Mouse (Mus musculus) Patski (cell line): ENCODE measurements around the gene Zmiz1. TPM values are rescaled to one million over a fixed set of nuclear protein-coding genes. Genes with fewer than 3 reads are reported as not detected.

Experiments used
- ATAC-seq: fragments of 100-300 bp; one replicate; pipeline ENCODE4 v1.8.0; 2021
- CTCF ChIA-PET: fragments of 350-600 bp; sonication (Branson Sonifier 250); formaldehyde crosslinking; loops from one replicate; lab custom pipeline; 2022; ENCODE audit warnings: inconsistent platforms; lab: Charles Lee
- POLR2A ChIA-PET: fragments of 350-600 bp; sonication (Branson Sonifier 250); formaldehyde crosslinking; loops from one replicate; lab custom pipeline; 2022; ENCODE audit warnings: antibody characterized with exemption, inconsistent platforms; lab: Charles Lee
- DNase-seq: peaks from one replicate; pipeline ENCODE4 v3.0.0-alpha.2; 2011; ENCODE audit warnings: low read depth, low spot score
- H3K27me3 ChIP-seq: fragments of 371-371 bp; one replicate; pipeline ENCODE4 v1.5.1; 2021
- CTCF ChIP-seq: fragments of 100-300 bp; IDR thresholded peaks from one replicate; pipeline ENCODE4 v1.5.1; 2021
- in situ Hi-C: fragments of 300-500 bp; cut with MboI; formaldehyde crosslinking; loops from 3 replicates; pipeline ENCODE4 v1.11.1; 2018; ENCODE audit warnings: low pct_unique_long_range_greater_than_20kb, mixed read lengths
- polyA plus RNA-seq: library from polyadenylated mRNA; unstranded; gene quantifications from one replicate; pipeline ENCODE4 v1.2.3, GENCODE M21; 2021

Zmiz1 gene
- polyA plus RNA-seq, 1 experiment from 2014 or later: 55.2 TPM

GRCm38 (mm10) chr14:25579597-25579996 lies 120.6 kb downstream of the Zmiz1 start:
- ChIA-PET CTCF (interaction anchor here (1.2 kb wide), 1 partner anchor 14 kb away, joined by 3 read pairs; no protein-coding TSS in a partner anchor), POLR2A (no interaction called here)
- no peaks in the 10 kb centered on the region for H3K27me3 ChIP-seq
- no peak for TF ChIP-seq CTCF
- ATAC-seq (no peak), DNase-seq (no peak)
- in situ Hi-C loops: no loop called here

GRCm38 (mm10) chr14:25580397-25580796 lies 121.4 kb downstream of the Zmiz1 start:
- no peak for TF ChIP-seq CTCF
- ATAC-seq (no peak), DNase-seq (no peak)
- in situ Hi-C loops: no loop called here
- ChIA-PET CTCF (interaction anchor here (1.2 kb wide), 1 partner anchor 15 kb away, joined by 3 read pairs; no protein-coding TSS in a partner anchor), POLR2A (interaction anchor here (0.6 kb wide), 1 partner anchor 69 kb away, joined by 4 read pairs; no protein-coding TSS in a partner anchor)
- no peaks in the 10 kb centered on the region for H3K27me3 ChIP-seq

GRCm38 (mm10) chr14:25582603-25583002 lies 123.6 kb downstream of the Zmiz1 start:
- in situ Hi-C loops: no loop called here
- DNase-seq (no peak), ATAC-seq (no peak)
- H3K27me3 ChIP-seq: no peaks in the 10 kb centered on the region
- CTCF ChIA-PET: no interaction called here
- POLR2A ChIA-PET: no interaction called here
- no peak for TF ChIP-seq CTCF

- ChIA-PET CTCF (no interaction called here), POLR2A (no interaction called here)
- no peaks in the 10 kb centered on the region for H3K27me3 ChIP-seq
- no peak for TF ChIP-seq CTCF
- ATAC-seq (no peak), DNase-seq (no peak)
- in situ Hi-C loops: no loop called here
Observed at GRCm38 (mm10) chr14:25583899-25584298, 124.9 kb downstream of the Zmiz1 start.

GRCm38 (mm10) chr14:25585545-25586301 lies 126.7 kb downstream of the Zmiz1 start:
- ChIA-PET POLR2A (interaction anchor here (1.4 kb wide), 1 partner anchor 127 kb away, joined by 5 read pairs; the partner anchor contains the start of gene Zmiz1), CTCF (interaction anchor here (0.8 to 1.6 kb wide), 2 partner anchors 10 to 14 kb away, joined by 3 to 6 read pairs; no protein-coding TSS in a partner anchor)
- ATAC-seq (no peak), DNase-seq (no peak)
- TF ChIP-seq CTCF: no peak
- in situ Hi-C loops: no loop called here
- H3K27me3 ChIP-seq: no peaks in the 10 kb centered on the region

- ATAC-seq (peak; percentile 62), DNase-seq (no peak)
- CTCF ChIA-PET: interaction anchor here (0.7 to 1.6 kb wide), 3 partner anchors 9 to 59 kb away, joined by 3 to 6 read pairs (median 3); no protein-coding TSS in a partner anchor
- in situ Hi-C loops: no loop called here
- POLR2A ChIA-PET: interaction anchor here (1.4 kb wide), 1 partner anchor 128 kb away, joined by 5 read pairs; the partner anchor contains the start of gene Zmiz1
- H3K27me3 ChIP-seq: no peaks in the 10 kb centered on the region
- TF ChIP-seq CTCF: no peak
Observed at GRCm38 (mm10) chr14:25586846-25587486, 128.0 kb downstream of the Zmiz1 start.

GRCm38 (mm10) chr14:25587487-25588001 lies 128.6 kb downstream of the Zmiz1 start:
- H3K27me3 ChIP-seq: no peaks in the 10 kb centered on the region
- TF ChIP-seq CTCF: no peak
- in situ Hi-C loops: no loop called here
- CTCF ChIA-PET: interaction anchor here (0.7 to 1.6 kb wide), 3 partner anchors 8 to 59 kb away, joined by 3 to 6 read pairs (median 3); no protein-coding TSS in a partner anchor
- DNase-seq: no peak
- peak; percentile 18 for ATAC-seq
- POLR2A ChIA-PET: interaction anchor here (1.4 kb wide), 1 partner anchor 129 kb away, joined by 5 read pairs; the partner anchor contains the start of gene Zmiz1

- DNase-seq (no peak), ATAC-seq (no peak)
- H3K27me3 ChIP-seq: no peaks in the 10 kb centered on the region
- no peak for TF ChIP-seq CTCF
- ChIA-PET POLR2A (no interaction called here), CTCF (no interaction called here)
- in situ Hi-C loops: no loop called here
Observed at GRCm38 (mm10) chr14:25588156-25588555, 129.2 kb downstream of the Zmiz1 start.

- H3K27me3 ChIP-seq: no peaks in the 10 kb centered on the region
- ChIA-PET POLR2A (interaction anchor here (1.0 kb wide), 1 partner anchor 100 kb away, joined by 4 read pairs; no protein-coding TSS in a partner anchor), CTCF (no interaction called here)
- TF ChIP-seq CTCF: no peak
- no peak for DNase-seq
- no peak for ATAC-seq
- in situ Hi-C loops: no loop called here
Observed at GRCm38 (mm10) chr14:25588946-25589937, 130.3 kb downstream of the Zmiz1 start.
